Mouse (Mus musculus): Measurements from ENCODE around the gene Zc3h7a. TPM values are rescaled to one million over a fixed set of nuclear protein-coding genes. Genes with fewer than 3 reads are reported as not detected.
A peak's percentile ranks its signal among the peaks of the same experiment; 100 is the strongest.
"Not testable (repeated sequence)": the region's sequence is repeated elsewhere in the genome, so short reads cannot be mapped to it uniquely, and the experiment has no call there.

The Zc3h7a gene
- polyA plus RNA-seq, 1 experiment from 2014 or later: 37.4 TPM

DNA sequence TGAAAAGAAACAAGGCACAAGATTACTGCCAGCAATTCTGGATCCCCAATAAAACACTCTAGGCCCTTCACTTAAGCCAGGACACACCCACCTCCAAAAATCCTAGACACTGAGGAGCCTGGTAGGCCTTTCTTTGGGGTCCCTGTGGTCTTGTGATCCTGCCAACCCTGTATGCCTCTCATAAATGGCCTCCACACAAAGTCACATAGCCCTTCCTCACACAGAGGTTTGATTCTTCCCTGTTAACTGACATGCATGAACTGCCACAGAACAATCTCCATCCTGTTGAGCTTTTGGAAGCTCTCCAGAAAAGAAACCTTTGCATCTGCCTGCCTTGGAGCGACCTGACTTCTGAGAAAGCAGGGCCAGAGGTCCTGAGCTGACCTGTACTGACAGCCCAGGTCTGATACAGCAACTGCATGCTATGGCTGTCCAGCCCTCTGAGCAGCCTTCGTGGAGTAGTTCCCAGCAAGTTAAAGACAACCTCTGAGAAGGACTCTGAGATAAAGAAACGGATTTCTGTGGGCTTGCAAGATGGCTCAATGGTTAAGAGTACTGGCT lies 11.4 kb downstream of the Zc3h7a start:
- DNase-seq (ENCODE audit: low spot score) (no peak), ATAC-seq (ENCODE audit: low FRiP score, low TSS enrichment) (no peak)
- Histone ChIP-seq H3K4me2 (replicated peaks; ENCODE audit: low read depth) (no peak overlapping the region), H3K4me3 (ENCODE audit: low read depth, low read length) (no peak overlapping the region), H3K4me1 (replicated peaks; ENCODE audit: control insufficient read depth, insufficient read depth) (no peaks in the 10 kb centered on the region), H3K27me3 (ENCODE audit: control insufficient read depth, insufficient read depth, low read length) (no peaks in the 10 kb centered on the region), H3K27ac (replicated peaks) (no peak overlapping the region), H3K9ac (ENCODE audit: low read length) (no peak overlapping the region), H3K36me3 (ENCODE audit: control insufficient read depth, insufficient read depth, low read length) (peaks cover 7% of the 10 kb centered on the region; the same call in 1 of the 2 replicates), H3K9me3 (ENCODE audit: control insufficient read depth, low read length) (no peaks in the 10 kb centered on the region)
- 79% methylated on average over 3 of the region's 3 CpGs for WGBS
- TF ChIP-seq CTCF (IDR thresholded peaks at IDR 0.05; ENCODE audit: low read depth) (no peak), EP300 (optimal IDR thresholded peaks at IDR 0.05) (no peak)

DNA sequence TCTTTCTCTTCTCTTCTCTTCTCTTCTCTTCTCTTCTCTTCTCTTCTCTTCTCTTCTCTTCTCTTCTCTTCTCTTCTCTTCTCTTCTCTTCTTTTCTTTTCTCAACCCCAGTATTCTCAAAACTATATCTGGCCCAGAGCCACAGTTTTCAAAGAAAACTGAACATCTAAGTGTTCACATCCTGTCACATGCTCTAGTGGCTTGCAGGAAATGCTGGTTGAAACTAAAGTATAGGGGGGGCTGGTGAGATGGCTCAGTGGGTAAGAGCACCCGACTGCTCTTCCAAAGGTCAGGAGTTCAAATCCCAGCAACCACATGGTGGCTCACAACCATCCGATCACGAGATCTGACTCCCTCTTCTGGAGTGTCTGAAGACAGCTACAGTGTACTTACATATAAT lies 18.5 kb downstream of the Zc3h7a start:
- H3K4me1 ChIP-seq (replicated peaks; ENCODE audit: control insufficient read depth, insufficient read depth); H3K9ac ChIP-seq (ENCODE audit: low read length); H3K4me3 ChIP-seq (ENCODE audit: low read depth, low read length); ATAC-seq (ENCODE audit: low FRiP score, low TSS enrichment); H3K4me2 ChIP-seq (replicated peaks; ENCODE audit: low read depth); H3K9me3 ChIP-seq (ENCODE audit: control insufficient read depth, low read length); DNase-seq (ENCODE audit: low spot score); H3K27ac ChIP-seq (replicated peaks); H3K27me3 ChIP-seq (ENCODE audit: control insufficient read depth, insufficient read depth, low read length): not testable (repeated sequence)
- 69% methylated on average over 1 of the region's 3 CpGs for WGBS
- peaks cover 24% of the 10 kb centered on the region for H3K36me3 ChIP-seq (ENCODE audit: control insufficient read depth, insufficient read depth, low read length)

DNA sequence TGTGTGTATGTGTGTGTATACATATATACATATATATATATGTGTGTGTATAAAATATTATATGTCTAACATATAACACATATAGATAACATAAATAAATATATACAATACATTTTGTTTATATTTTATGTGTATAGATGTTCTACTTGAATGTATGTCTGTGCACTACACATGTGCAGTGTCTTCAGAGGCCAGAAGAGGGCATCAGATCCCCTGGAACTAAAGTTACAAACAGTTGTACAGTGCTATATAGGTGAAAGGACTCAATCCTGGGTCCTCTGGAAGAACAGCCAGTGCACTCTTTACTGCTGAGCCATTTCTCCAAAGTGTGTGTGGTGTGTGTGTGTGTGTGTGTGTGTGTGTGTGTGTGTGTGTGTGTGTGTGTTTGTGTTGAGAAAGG lies 21.7 kb downstream of the Zc3h7a start:
- DNase-seq (ENCODE audit: low spot score) (no peak), ATAC-seq (ENCODE audit: low FRiP score, low TSS enrichment) (no peak)
- TF ChIP-seq CTCF (IDR thresholded peaks at IDR 0.05; ENCODE audit: low read depth): peak; percentile 44
- no peak for TF ChIP-seq EP300 (optimal IDR thresholded peaks at IDR 0.05)
- H3K9ac ChIP-seq (ENCODE audit: low read length): no peak overlapping the region
- H3K4me2 ChIP-seq (replicated peaks; ENCODE audit: low read depth): no peak overlapping the region
- H3K4me1 ChIP-seq (replicated peaks; ENCODE audit: control insufficient read depth, insufficient read depth): no peaks in the 10 kb centered on the region
- no peaks in the 10 kb centered on the region for H3K27me3 ChIP-seq (ENCODE audit: control insufficient read depth, insufficient read depth, low read length)
- no peaks in the 10 kb centered on the region for H3K9me3 ChIP-seq (ENCODE audit: control insufficient read depth, low read length)
- no peak overlapping the region for H3K27ac ChIP-seq (replicated peaks)
- peaks cover 16% of the 10 kb centered on the region for H3K36me3 ChIP-seq (ENCODE audit: control insufficient read depth, insufficient read depth, low read length)
- H3K4me3 ChIP-seq (ENCODE audit: low read depth, low read length): no peak overlapping the region

DNA sequence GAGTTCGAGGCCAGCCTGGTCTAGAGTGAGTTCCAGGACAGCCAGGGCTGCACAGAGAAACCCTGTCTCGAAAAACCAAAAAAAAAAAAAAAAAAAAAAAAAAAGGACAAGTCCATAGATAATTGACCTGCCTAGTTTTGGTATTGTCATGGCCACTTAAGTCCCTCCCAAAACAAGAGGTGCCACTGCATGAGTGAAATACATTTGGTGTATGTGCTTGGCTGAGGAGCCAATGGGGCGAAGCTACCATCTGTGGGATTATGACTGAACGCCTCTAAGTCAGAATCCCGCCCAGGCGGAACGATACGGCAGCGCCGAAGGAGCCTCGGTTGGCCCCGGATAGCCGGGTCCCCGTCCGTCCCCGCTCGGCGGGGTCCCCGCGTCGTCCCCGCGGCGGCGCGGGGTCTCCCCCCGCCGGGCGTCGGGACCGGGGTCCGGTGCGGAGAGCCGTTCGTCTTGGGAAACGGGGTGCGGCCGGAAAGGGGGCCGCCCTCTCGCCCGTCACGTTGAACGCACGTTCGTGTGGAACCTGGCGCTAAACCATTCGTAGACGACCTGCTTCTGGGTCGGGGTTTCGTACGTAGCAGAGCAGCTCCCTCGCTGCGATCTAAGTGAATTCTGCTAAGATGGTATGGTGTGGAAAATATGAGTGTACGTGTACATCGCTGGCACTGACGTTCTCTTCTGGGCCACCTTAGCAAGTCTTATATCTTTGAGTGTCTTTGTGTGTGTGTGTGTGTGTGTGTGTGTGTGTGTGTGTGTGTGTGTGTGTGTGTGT lies 32.3 kb downstream of the Zc3h7a start:
- not testable (repeated sequence) for H3K27me3 ChIP-seq (ENCODE audit: control insufficient read depth, insufficient read depth, low read length); H3K4me3 ChIP-seq (ENCODE audit: low read depth, low read length); H3K4me2 ChIP-seq (replicated peaks; ENCODE audit: low read depth); ATAC-seq (ENCODE audit: low FRiP score, low TSS enrichment); H3K4me1 ChIP-seq (replicated peaks; ENCODE audit: control insufficient read depth, insufficient read depth); H3K9me3 ChIP-seq (ENCODE audit: control insufficient read depth, low read length); H3K27ac ChIP-seq (replicated peaks); H3K9ac ChIP-seq (ENCODE audit: low read length)
- WGBS: 26% methylated on average over 54 of the region's 56 CpGs
- peak; percentile 30 for DNase-seq (ENCODE audit: low spot score)
- H3K36me3 ChIP-seq (ENCODE audit: control insufficient read depth, insufficient read depth, low read length): peaks cover 20% of the 10 kb centered on the region

DNA sequence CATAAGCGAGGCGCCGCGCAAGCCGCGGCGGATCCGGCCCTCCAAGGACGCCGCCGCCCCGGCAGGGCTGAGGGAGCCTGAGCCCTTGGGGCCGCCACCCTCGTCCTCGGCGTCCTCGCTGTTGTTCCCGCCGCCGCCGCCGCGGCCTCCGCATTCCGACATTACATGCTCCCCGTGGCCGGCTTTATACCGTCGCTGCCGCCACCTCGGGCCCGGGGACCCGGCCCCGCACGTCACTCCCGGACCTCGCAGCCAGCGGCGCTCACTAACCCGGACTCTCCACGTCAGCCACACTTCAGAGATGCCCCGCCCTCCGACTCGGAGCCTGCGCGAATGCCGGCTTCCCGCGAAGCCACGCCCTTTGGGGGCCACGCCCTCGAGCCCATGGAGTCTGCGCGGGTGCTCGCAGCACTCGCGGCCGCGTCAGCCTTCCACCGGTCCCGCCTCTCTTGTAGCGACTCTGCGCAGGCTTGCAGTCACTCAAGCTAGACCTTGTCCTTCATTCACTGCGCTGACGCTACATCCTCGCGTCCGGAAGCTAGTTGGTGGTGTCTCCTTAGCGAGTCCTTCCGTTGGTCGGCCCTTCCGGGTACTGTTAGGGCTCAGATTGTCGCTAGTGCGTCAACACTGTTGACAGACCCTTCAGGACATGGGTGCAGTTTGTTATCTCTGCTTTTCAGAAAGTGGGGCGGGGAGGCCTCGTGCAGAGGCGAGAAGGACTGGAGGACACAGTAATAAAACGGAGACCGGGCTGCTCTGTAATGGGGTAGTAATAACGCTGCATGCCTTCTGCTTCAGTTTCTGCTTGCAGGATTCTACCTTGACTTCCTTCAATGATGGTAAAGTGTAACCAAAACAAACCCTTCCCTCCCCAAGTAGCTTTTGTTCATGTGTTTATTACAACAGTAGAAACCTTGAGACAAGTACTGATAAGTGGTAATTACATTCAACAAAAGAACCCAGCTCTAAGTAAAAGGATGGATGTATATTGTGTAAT lies 41.5 kb downstream of the Zc3h7a start, which contains the start of gene Txndc11:
TSS of gene Txndc11 (minus strand) at position 303 of the 997 bp plus-strand sequence.
- Histone ChIP-seq H3K4me1 (replicated peaks; ENCODE audit: control insufficient read depth, insufficient read depth) (0 out of 2 replicates have a peak, but pooled peaks cover 2% of the 10 kb centered on the region), H3K4me2 (replicated peaks; ENCODE audit: low read depth) (peak within 1 kb of the TSS; percentile 90), H3K36me3 (ENCODE audit: control insufficient read depth, insufficient read depth, low read length) (peaks cover 16% of the 10 kb centered on the region), H3K9me3 (ENCODE audit: control insufficient read depth, low read length) (no peaks in the 10 kb centered on the region), H3K4me3 (ENCODE audit: low read depth, low read length) (peak within 1 kb of the TSS; percentile 96), H3K9ac (ENCODE audit: low read length) (peak within 1 kb of the TSS; percentile 98), H3K27me3 (ENCODE audit: control insufficient read depth, insufficient read depth, low read length) (no peaks in the 10 kb centered on the region), H3K27ac (replicated peaks) (peak within 1 kb of the TSS; percentile 95)
- under 1% methylated on average over 80 of the region's 80 CpGs for WGBS
- DNase-seq (ENCODE audit: low spot score) (peak; percentile 100), ATAC-seq (ENCODE audit: low FRiP score, low TSS enrichment) (peak; percentile 99)
- TF ChIP-seq CTCF (IDR thresholded peaks at IDR 0.05; ENCODE audit: low read depth): peak; percentile 5; the same call in 1 of the 2 replicates
- TF ChIP-seq EP300 (optimal IDR thresholded peaks at IDR 0.05): no peak

All from stomach, postnatal 0 days (tissue).